Mouse (Mus musculus) thymus, adult 18-20 months (tissue): ENCODE results near the gene Tagap1.
"Not testable (repeated sequence)": the region's sequence is repeated elsewhere in the genome, so short reads cannot be mapped to it uniquely, and the experiment has no call there.

Experiments used
- DNase-seq, 2 experiments: peaks; one replicate each; pipeline ENCODE4 v3.0.0; 2022; ENCODE audit warnings: mixed read lengths in 2 of 2

Tagap1 gene

DNA sequence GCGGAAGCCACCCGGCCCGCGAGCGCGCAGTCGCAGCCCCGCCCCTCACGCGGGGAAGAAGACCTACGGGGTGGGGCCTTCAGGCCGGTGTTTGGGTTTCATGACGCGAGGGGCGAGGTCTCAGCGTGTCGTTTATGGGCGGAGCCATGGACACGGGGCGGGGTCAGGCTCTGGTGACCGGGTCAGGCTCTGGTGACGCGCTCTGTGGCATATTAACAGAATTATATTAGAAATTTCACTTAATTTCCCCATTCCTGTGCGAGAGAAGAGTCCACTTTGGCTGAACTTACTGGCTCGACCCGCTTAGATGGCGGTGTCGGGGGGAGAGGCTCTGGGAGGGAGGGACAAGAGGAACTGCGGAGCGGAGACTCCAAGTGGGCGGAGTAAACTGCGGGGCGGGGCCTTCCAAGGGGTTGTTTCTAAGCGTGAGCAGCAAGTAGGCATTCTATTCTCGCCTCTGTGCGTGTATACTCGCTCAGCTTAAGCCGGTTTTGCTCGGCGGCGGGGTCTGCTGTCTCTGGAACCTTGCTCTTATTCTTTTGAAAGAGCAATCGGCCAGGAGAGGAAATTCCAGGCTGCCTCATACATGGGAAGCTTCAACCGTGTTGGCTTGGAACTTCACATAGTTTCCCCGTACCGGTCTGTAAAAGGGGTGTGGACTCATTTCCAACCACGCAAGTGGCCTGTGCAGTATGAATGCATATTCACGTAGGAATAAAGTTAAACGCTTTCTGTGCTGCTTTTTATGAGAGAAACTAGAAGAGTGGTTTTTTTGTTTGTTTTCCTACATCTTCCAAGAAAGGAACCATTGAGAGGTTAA is 435 bp upstream of the Tagap1 start:
- not testable (repeated sequence) for DNase-seq

DNA sequence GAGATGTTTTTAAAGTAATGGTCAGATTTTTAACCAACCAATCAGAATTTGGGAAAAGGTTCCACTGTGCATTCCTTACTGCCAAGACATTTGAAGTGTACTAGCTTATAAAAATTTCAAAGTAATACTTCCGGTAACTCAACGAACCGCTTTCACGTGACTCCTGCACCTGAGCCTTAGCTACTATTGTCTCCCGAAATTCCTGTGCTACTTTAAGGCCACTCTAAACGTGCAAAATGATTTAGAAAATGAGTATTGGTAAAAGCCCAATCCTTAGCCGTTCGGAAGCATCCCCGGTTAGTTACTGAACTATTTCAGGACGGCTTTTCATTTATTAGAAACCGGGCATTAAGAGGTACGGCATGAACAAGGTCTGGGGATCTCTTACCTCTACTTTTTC is 607 bp downstream of the Tagap1 start:
- not testable (repeated sequence) for DNase-seq

DNA sequence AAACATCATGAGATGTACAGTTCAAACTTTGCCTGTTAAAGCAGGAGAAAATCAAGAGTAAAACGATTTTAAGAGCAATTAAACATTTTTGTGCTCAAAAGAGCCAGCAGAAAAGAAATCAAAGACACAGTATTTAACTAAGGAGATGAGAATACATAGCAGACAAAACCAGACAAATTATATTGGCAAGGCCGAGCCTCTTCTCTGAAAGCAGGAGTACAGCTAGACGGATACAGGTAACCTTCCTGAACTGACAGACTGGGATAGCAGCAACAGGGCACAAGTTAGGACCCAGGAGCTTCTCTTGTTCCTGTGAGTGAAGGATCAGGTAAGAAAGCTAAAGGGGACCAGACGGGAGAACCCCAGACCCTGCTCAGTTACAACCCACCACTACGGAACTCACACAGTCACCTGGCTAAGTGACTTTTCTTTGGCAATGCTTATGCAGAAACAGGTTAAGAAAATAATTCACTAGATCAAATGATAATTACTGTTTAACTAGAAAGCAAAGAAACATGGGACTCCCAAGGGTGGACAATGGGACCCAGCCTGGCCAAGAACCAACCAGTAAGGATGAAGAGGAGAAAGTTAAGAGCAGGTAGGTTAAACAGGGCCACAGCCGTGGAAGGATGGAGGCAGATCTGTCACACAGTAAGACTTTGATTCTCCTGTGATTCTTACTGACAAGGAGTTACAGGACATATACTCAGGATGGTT is 1.3 kb downstream of the Tagap1 start:
- DNase-seq, result not testable (repeated sequence)

DNA sequence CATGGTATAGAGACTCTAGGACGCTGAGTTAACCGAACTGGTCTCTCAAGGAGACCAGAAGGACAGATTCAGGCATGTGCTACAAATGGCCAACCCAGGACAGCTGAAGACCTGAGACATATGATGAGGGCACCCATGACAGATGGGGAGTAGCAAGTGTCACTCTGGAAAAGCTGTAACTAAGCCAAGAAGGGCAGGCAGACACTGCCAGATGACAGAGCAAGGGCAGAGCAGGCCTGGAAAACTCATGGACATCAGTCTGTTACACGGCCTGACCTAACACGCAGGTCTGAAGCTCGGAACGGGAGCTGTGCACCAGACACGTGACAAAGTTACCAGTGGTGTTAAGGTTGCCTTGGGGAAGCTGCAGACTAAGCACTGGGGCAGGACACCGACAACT is 2.1 kb downstream of the Tagap1 start:
- DNase-seq, result not testable (repeated sequence)

DNA sequence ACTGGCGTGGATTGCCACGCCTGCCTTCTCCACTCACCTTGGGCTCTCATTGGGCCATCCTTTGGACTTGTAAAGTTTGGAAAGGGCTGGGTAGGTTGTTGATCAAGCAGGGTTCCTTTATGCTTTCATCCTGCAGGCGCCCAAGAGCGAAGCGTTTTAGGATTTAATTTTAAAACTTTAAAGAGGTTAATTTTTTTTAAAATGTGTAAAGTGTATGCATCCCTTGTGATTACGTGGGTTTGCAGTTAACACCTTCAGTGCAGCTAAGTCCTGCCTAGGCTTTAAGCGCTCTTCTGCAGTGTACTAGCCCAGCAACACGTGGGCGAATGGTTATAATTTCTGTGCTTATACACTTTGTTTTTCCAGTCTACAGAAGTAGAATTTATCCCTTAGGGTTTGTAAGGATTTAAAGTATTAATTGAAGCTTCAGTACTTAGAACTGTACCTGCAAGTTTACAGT is 12.2 kb downstream of the Tagap1 start:
- DNase-seq, result not testable (repeated sequence)

DNA sequence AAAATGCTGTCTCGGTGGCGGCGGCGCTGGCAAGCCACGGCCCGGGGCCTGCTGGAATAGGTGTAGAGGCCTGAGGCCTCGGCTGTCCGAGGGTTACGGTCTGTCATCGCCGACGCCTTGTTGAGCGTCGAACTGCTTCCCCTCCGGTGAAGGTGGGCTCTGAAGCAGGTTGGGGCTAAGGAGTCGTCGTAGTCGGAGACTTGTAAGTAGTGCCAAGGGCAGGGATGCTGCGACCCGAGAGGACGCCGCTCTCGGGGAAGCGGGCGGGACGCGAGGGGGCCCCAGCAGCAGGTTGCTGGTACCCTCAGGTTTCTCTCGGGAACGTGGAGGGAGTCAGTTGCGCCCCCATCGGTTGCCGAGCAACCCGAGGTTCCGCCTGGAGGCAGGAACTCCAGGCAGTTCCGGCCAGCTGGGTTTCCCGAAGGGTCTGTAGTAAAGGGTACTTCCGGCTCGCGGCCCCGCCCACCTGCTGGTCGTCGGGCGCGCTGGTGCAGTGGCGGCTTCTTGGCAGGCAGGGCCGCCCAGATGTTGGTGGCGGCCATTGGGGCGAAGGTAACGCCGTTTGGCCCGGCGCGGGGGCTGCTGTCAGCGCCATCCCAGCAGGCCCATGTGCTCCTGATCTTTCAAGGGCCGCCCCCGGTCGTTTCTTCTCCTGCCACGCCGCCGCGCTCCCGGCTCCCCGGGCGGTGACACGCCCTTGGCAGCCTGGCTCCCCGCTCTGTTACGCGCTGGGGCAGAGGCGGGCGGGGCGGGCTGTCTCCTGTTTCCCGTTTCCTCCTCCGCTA is 12.8 kb downstream of the Tagap1 start, which contains the start of gene Rsph3b:
Gene Rsph3b, minus strand, starts transcription at position 699 of the 785 bp plus-strand sequence.
- DNase-seq, result peak; percentile 78 to 86

DNA sequence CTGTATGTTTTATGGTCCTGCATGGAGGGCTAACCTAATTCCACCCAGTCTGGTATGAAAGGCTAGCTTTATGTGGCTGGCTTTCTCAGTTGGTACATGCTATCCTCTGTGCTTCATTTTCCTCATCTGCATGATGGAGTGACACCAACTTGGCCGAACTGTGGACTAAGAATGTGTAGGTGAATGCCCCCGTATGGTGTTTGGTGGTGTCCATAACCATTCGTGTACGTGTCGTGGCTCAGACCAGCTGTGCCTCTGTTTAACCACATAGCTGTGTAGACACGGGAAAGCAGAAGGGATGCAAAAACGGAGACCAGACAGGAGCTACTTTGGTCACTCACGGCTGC is 13.3 kb downstream of the Tagap1 start:
- not testable (repeated sequence) for DNase-seq

DNA sequence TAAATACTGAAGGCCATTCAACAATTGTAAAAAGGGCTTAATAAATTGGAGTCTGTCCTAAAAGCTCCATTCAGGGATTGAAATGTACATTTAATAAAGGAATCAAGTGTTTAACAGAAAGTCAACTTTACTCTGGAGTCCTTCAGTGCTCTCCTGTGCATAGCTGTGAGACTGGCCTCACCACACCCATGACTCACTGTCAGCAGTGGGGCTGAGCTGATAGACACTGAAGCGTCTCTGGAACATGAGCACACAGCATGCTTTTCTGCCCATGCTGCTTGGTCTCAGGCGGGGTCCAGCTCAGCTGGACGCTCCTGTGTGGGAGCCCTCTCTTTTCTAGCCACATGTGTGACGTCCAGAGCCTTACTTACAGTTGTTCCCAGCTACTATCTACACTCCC is 18.4 kb downstream of the Tagap1 start:
- DNase-seq, result not testable (repeated sequence)

DNA sequence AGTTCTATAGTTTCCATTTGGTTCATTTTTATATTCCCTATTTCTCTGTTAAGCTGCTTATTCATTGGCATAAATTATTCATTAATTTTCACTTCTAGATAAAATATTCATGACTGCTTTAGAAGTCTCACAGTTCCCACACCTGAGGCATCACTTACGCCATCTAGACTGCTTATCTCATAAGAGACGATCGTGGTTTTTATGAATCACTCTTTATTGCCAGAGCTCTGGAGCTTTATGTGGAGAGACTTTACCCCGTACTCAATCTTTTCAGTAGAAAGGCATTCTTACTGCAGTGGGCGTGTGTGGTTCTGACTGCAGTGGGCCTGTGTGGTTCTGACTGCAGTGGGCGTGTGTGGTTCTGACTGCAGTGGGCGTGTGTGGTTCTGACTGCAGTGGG is 29.3 kb downstream of the Tagap1 start:
- not testable (repeated sequence) for DNase-seq

DNA sequence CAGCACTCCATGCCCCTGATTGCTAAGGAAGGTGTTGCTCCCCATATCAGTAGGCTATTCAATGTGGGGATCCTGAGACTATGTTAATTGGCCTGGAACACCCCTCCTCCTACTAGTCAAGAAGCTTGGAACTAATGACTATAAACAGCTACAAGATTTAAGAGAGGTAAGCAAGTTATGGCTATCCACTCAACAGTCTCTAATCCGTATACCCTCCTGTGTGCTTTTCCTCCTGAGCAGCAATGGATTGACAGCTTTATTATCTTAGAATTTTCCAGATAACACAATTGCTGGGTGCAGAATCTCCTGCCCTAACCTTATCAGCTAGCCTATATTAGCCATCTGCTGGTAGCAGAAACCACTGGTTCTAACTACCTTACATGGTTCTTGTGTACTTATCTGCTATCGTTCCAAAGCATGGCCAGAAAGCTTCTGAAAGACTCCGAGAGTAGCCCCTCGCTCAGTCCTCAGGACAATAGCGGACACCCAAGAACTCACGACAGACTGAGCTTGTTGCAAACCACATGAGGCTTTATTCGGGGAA is 40.5 kb downstream of the Tagap1 start:
- DNase-seq, result not testable (repeated sequence)

DNA sequence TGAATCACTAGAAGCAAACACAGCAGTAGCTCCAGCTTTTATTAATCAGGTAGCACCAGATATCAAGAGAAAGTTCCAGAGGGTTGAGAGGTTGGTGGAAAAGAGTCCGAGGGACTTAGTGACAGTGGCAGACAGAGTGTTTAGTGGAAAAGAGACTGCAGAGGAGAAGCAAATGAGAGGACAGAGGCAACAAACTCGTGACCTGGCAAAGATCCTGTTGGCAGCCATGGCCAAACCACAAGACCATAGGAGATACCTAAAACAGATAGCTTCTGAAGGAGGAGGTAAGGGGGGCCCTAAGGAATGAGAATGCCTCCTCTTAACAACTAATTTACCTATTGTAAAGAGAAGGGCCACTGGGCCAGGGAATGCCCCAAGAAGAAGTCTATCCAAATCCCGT is 41.6 kb downstream of the Tagap1 start:
- not testable (repeated sequence) for DNase-seq

DNA sequence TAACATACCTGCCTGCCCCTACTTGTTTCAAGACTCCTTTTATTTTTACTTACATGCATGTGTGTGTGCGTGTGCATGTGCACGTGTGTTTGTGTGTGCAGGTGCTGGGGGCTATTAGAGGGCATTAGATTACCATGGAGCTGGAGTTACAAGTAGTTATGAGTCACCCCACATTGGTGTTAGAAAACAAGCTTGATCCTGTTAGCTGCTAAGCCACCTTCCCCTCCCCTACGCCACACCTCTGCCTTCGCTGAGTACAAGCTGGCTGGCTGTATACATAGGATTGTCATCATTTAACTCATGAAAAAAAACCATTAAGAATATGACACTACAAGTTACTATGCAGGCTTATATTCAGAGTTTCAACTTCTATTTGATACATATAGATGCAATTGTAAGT is 45.7 kb downstream of the Tagap1 start:
- DNase-seq, result not testable (repeated sequence)

DNA sequence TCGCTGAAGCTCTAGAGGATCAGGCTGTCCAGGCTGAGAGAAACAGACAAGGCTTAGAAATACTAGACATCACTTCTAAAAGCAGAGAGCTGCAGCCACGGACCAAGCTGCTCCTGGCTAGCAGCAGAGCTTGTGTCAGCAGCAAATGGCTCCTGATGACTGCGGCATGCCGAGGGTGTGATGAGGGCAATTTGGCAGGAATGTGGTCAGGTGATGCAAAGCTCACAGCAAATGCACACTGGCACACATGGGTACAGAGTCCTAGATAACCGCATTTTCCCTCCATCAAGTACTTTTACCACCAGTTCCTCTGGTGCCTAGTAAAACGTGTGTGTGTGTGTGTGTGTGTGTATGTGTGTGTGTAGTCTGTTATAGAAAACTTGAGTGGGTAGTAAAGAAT is 46.9 kb downstream of the Tagap1 start:
- not testable (repeated sequence) for DNase-seq
